Mouse (Mus musculus) megakaryocyte, embryonic 14.5 days (primary cell): ENCODE data around the gene Wdr78.

Experiments
- FLI1 ChIP-seq: IDR thresholded peaks from 2 replicates; pipeline ENCODE4 v1.6.1; 2012; ENCODE audit warnings: low read length, inconsistent platforms, mixed read lengths
- GATA1 ChIP-seq: IDR thresholded peaks from 3 replicates; pipeline ENCODE4 v1.6.1; 2012; ENCODE audit warnings: mixed read lengths, low read length, inconsistent platforms, borderline replicate concordance

DNA sequence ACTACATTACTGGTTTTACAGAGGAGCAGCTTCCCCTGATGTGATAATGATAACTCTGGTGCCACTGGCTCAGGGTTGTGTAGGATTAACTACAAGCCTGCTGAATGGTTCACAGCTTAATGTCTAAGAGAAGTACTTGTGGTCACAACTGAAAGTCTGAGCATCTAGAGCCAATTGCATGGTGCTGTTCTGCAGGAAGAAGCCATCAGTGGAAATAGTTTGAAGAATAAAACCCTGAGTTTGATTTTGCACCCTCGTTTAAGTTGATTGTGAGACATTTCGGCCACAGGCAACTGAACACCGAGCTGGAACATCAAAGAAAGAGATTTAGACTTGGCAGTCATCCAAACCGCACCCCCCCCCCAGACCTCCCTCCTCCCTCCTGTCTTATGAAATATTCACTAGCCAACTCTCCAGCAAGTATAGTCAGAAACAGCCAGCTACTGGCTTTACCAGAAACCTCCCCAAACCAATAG is 107.4 kb downstream of the Wdr78 start:
- TF ChIP-seq GATA1 = no peak
- no peak for TF ChIP-seq FLI1
